Mouse (Mus musculus): ENCODE measurements around the gene Pole. TPM values are rescaled to one million over a fixed set of nuclear protein-coding genes. Genes with fewer than 3 reads are reported as not detected.
A peak's percentile ranks its signal among the peaks of the same experiment; 100 is the strongest.

The Pole gene
- polyA plus RNA-seq (2014; fragmentation: Nextera tagmentation; extraction: Ambion mirVana) = 5.9 and 8.2 TPM in 2 replicates

GRCm38 (mm10) chr5:110285770-110286445 lies at the start of gene Pole, which contains the start of gene Pxmp2:
Pole (plus strand) TSS chr5:110286306.
Pxmp2 (minus strand) TSS chr5:110286186.
- peak; percentile 98 for ATAC-seq (ENCODE audit: low read depth)
- Histone ChIP-seq H3K4me2 (ENCODE audit: low read depth, low read length) (peak within 1 kb of the TSS; percentile 96), H3K9ac (replicated peaks; ENCODE audit: low read depth, low read length) (peak within 1 kb of the TSS; percentile 64)

GRCm38 (mm10) chr5:110244091-110244490 lies 42.0 kb upstream of the Pole start:
- no peak for ATAC-seq (ENCODE audit: low read depth)
- H3K9ac ChIP-seq (replicated peaks; ENCODE audit: low read depth, low read length) = no peak overlapping the region
- H3K27me3 ChIP-seq (ENCODE audit: control insufficient read depth, insufficient read depth, low read length) = no peaks in the 10 kb centered on the region
- no peaks in the 10 kb centered on the region for H3K9me3 ChIP-seq (ENCODE audit: control insufficient read depth, low read length)
- H3K36me3 ChIP-seq (ENCODE audit: control insufficient read depth, insufficient read depth, low read length) = peaks cover 67% of the 10 kb centered on the region
- H3K4me1 ChIP-seq (ENCODE audit: control insufficient read depth, insufficient read depth, low read length) = no peaks in the 10 kb centered on the region
- H3K4me3 ChIP-seq (ENCODE audit: low read depth, low read length) = no peak overlapping the region
- H3K4me2 ChIP-seq (ENCODE audit: low read depth, low read length) = no peak overlapping the region
- WGBS = 85% methylated on average over 2 of the region's 2 CpGs
- H3K27ac ChIP-seq (ENCODE audit: low read depth, low read length) = no peak overlapping the region

More at GRCm38 (mm10) chr5:110285770-110286445, at the start of gene Pole, which contains the start of gene Pxmp2:
- Histone ChIP-seq H3K27me3 (ENCODE audit: control insufficient read depth, insufficient read depth, low read length) (peaks cover 8% of the 10 kb centered on the region; the same call in 1 of the 2 replicates), H3K27ac (ENCODE audit: low read depth, low read length) (no peak within 1 kb of the TSS), H3K4me3 (ENCODE audit: low read depth, low read length) (peak within 1 kb of the TSS; percentile 58), H3K36me3 (ENCODE audit: control insufficient read depth, insufficient read depth, low read length) (no peaks in the 10 kb centered on the region), H3K9me3 (ENCODE audit: control insufficient read depth, low read length) (no peaks in the 10 kb centered on the region), H3K4me1 (ENCODE audit: control insufficient read depth, insufficient read depth, low read length) (no peaks in the 10 kb centered on the region)
- WGBS = under 1% methylated on average over 63 of the region's 64 CpGs

- H3K4me1 ChIP-seq (ENCODE audit: control insufficient read depth, insufficient read depth, low read length) = peaks cover 6% of the 10 kb centered on the region
- no peak overlapping the region for H3K4me3 ChIP-seq (ENCODE audit: low read depth, low read length)
- no peaks in the 10 kb centered on the region for H3K27me3 ChIP-seq (ENCODE audit: control insufficient read depth, insufficient read depth, low read length)
- no peak for ATAC-seq (ENCODE audit: low read depth)
- peaks cover 24% of the 10 kb centered on the region for H3K36me3 ChIP-seq (ENCODE audit: control insufficient read depth, insufficient read depth, low read length)
- no peak overlapping the region for H3K4me2 ChIP-seq (ENCODE audit: low read depth, low read length)
- 96% methylated on average over 4 of the region's 4 CpGs for WGBS
- H3K9ac ChIP-seq (replicated peaks; ENCODE audit: low read depth, low read length) = no peak overlapping the region
- H3K27ac ChIP-seq (ENCODE audit: low read depth, low read length) = no peak overlapping the region
- H3K9me3 ChIP-seq (ENCODE audit: control insufficient read depth, low read length) = no peaks in the 10 kb centered on the region
Measured at GRCm38 (mm10) chr5:110266941-110267340, 19.2 kb upstream of the Pole start.

GRCm38 (mm10) chr5:110269141-110270101 lies 16.7 kb upstream of the Pole start, which contains the start of gene Pgam5:
Pgam5 (minus strand) TSS chr5:110269913.
- H3K9ac ChIP-seq (replicated peaks; ENCODE audit: low read depth, low read length) = peak within 1 kb of the TSS; percentile 72
- no peaks in the 10 kb centered on the region for H3K9me3 ChIP-seq (ENCODE audit: control insufficient read depth, low read length)
- peaks cover 6% of the 10 kb centered on the region for H3K4me1 ChIP-seq (ENCODE audit: control insufficient read depth, insufficient read depth, low read length)
- peak within 1 kb of the TSS; percentile 85 for H3K4me2 ChIP-seq (ENCODE audit: low read depth, low read length)
- peak; percentile 93 for ATAC-seq (ENCODE audit: low read depth)
- H3K27ac ChIP-seq (ENCODE audit: low read depth, low read length) = peak within 1 kb of the TSS; percentile 55
- peaks cover 23% of the 10 kb centered on the region for H3K36me3 ChIP-seq (ENCODE audit: control insufficient read depth, insufficient read depth, low read length)
- H3K27me3 ChIP-seq (ENCODE audit: control insufficient read depth, insufficient read depth, low read length) = no peaks in the 10 kb centered on the region
- under 1% methylated on average over 63 of the region's 66 CpGs for WGBS
- peak within 1 kb of the TSS; percentile 92 for H3K4me3 ChIP-seq (ENCODE audit: low read depth, low read length)

GRCm38 (mm10) chr5:110270242-110270641 lies 15.9 kb upstream of the Pole start:
- peak; percentile 16 for ATAC-seq (ENCODE audit: low read depth)
- Histone ChIP-seq H3K27ac (ENCODE audit: low read depth, low read length) (no peak overlapping the region), H3K4me2 (ENCODE audit: low read depth, low read length) (no peak overlapping the region), H3K27me3 (ENCODE audit: control insufficient read depth, insufficient read depth, low read length) (no peaks in the 10 kb centered on the region), H3K4me3 (ENCODE audit: low read depth, low read length) (no peak overlapping the region), H3K9ac (replicated peaks; ENCODE audit: low read depth, low read length) (no peak overlapping the region), H3K9me3 (ENCODE audit: control insufficient read depth, low read length) (no peaks in the 10 kb centered on the region), H3K4me1 (ENCODE audit: control insufficient read depth, insufficient read depth, low read length) (peaks cover 6% of the 10 kb centered on the region), H3K36me3 (ENCODE audit: control insufficient read depth, insufficient read depth, low read length) (peaks cover 14% of the 10 kb centered on the region)
- 94% methylated on average over 6 of the region's 6 CpGs for WGBS

GRCm38 (mm10) chr5:110274147-110274546 lies 12.0 kb upstream of the Pole start:
- no peaks in the 10 kb centered on the region for H3K27me3 ChIP-seq (ENCODE audit: control insufficient read depth, insufficient read depth, low read length)
- no peaks in the 10 kb centered on the region for H3K9me3 ChIP-seq (ENCODE audit: control insufficient read depth, low read length)
- ATAC-seq (ENCODE audit: low read depth) = no peak
- H3K27ac ChIP-seq (ENCODE audit: low read depth, low read length) = no peak overlapping the region
- no peaks in the 10 kb centered on the region for H3K36me3 ChIP-seq (ENCODE audit: control insufficient read depth, insufficient read depth, low read length)
- 85% methylated on average over 4 of the region's 4 CpGs for WGBS
- no peaks in the 10 kb centered on the region for H3K4me1 ChIP-seq (ENCODE audit: control insufficient read depth, insufficient read depth, low read length)
- no peak overlapping the region for H3K4me3 ChIP-seq (ENCODE audit: low read depth, low read length)
- no peak overlapping the region for H3K4me2 ChIP-seq (ENCODE audit: low read depth, low read length)
- no peak overlapping the region for H3K9ac ChIP-seq (replicated peaks; ENCODE audit: low read depth, low read length)

GRCm38 (mm10) chr5:110274846-110275245 lies 11.3 kb upstream of the Pole start:
- H3K4me2 ChIP-seq (ENCODE audit: low read depth, low read length) = no peak overlapping the region
- H3K9ac ChIP-seq (replicated peaks; ENCODE audit: low read depth, low read length) = no peak overlapping the region
- H3K4me3 ChIP-seq (ENCODE audit: low read depth, low read length) = no peak overlapping the region
- H3K4me1 ChIP-seq (ENCODE audit: control insufficient read depth, insufficient read depth, low read length) = no peaks in the 10 kb centered on the region
- ATAC-seq (ENCODE audit: low read depth) = no peak
- no peaks in the 10 kb centered on the region for H3K9me3 ChIP-seq (ENCODE audit: control insufficient read depth, low read length)
- H3K36me3 ChIP-seq (ENCODE audit: control insufficient read depth, insufficient read depth, low read length) = no peaks in the 10 kb centered on the region
- H3K27me3 ChIP-seq (ENCODE audit: control insufficient read depth, insufficient read depth, low read length) = no peaks in the 10 kb centered on the region
- no peak overlapping the region for H3K27ac ChIP-seq (ENCODE audit: low read depth, low read length)
- whole genome bisulfite sequencing = 70% methylated on average over 2 of the region's 2 CpGs

GRCm38 (mm10) chr5:110276391-110276790 lies 9.7 kb upstream of the Pole start:
- no peaks in the 10 kb centered on the region for H3K27me3 ChIP-seq (ENCODE audit: control insufficient read depth, insufficient read depth, low read length)
- no peak overlapping the region for H3K9ac ChIP-seq (replicated peaks; ENCODE audit: low read depth, low read length)
- no peaks in the 10 kb centered on the region for H3K36me3 ChIP-seq (ENCODE audit: control insufficient read depth, insufficient read depth, low read length)
- H3K4me2 ChIP-seq (ENCODE audit: low read depth, low read length) = no peak overlapping the region
- no peak overlapping the region for H3K27ac ChIP-seq (ENCODE audit: low read depth, low read length)
- ATAC-seq (ENCODE audit: low read depth) = no peak
- no peaks in the 10 kb centered on the region for H3K9me3 ChIP-seq (ENCODE audit: control insufficient read depth, low read length)
- 88% methylated on average over 2 of the region's 2 CpGs for WGBS
- H3K4me1 ChIP-seq (ENCODE audit: control insufficient read depth, insufficient read depth, low read length) = no peaks in the 10 kb centered on the region
- H3K4me3 ChIP-seq (ENCODE audit: low read depth, low read length) = no peak overlapping the region
